Mouse (Mus musculus) heart, postnatal 0 days (tissue): ENCODE results near the gene Gm10638. TPM values are rescaled to one million over a fixed set of nuclear protein-coding genes. Genes with fewer than 3 reads are reported as not detected.

Source experiments
- ATAC-seq: fragments of 200-750 bp; cut with Nextera tagmentation; 2 replicates; pipeline ENCODE4 v1.8.0; 2017; ENCODE audit warnings: low read depth, moderate number of reproducible peaks, moderate library complexity; ENCODE audit not compliant: insufficient read depth
- DNase-seq: peaks from one replicate; pipeline ENCODE4 v3.0.0-alpha.2; 2016; ENCODE audit warnings: low spot score
- H3K27ac ChIP-seq: fragments of 300-500 bp; sonication (generic); 2 replicates; pipeline ENCODE4 v1.5.1; 2014; ENCODE audit warnings: low read depth, mild to moderate bottlenecking
- H3K27me3 ChIP-seq: fragments of 300-500 bp; sonication (generic); 2 replicates; pipeline ENCODE4 v1.6.1; 2014; ENCODE audit warnings: low read length, mixed read lengths; ENCODE audit not compliant: control insufficient read depth, insufficient read depth
- H3K36me3 ChIP-seq: fragments of 300-500 bp; sonication (generic); replicated peaks from 2 replicates; pipeline ENCODE4 v1.6.1; 2014; ENCODE audit warnings: low read length, mixed read lengths; ENCODE audit not compliant: control insufficient read depth, insufficient read depth
- H3K4me1 ChIP-seq: fragments of 300-500 bp; sonication (generic); 2 replicates; pipeline ENCODE4 v1.6.1; 2014; ENCODE audit warnings: antibody characterized with exemption; ENCODE audit not compliant: control insufficient read depth, insufficient read depth
- H3K4me2 ChIP-seq: fragments of 300-500 bp; sonication (generic); 2 replicates; pipeline ENCODE4 v1.6.1; 2014; ENCODE audit warnings: low read depth, mild to moderate bottlenecking, low read length, moderate library complexity
- H3K4me3 ChIP-seq: fragments of 300-500 bp; sonication (generic); 2 replicates; pipeline ENCODE4 v1.5.1; 2014; ENCODE audit warnings: low read depth, low read length
- H3K9ac ChIP-seq: fragments of 300-500 bp; sonication (generic); replicated peaks from 2 replicates; pipeline ENCODE4 v1.6.1; 2014; ENCODE audit warnings: low read depth, low read length, mixed read lengths
- H3K9me3 ChIP-seq: fragments of 300-500 bp; sonication (generic); replicated peaks from 2 replicates; pipeline ENCODE4 v1.6.1; 2016; ENCODE audit warnings: low read length; ENCODE audit not compliant: control insufficient read depth
- CTCF ChIP-seq: IDR thresholded peaks from 2 replicates; pipeline ENCODE4 v1.5.1; 2016; ENCODE audit warnings: antibody characterized with exemption, control low read depth, low read depth
- EP300 ChIP-seq: IDR thresholded peaks from 2 replicates; pipeline ENCODE4 v1.6.1; 2016; ENCODE audit warnings: antibody characterized with exemption, low read depth
- WGBS: fragments of 180-500 bp; shearing (Covaris S2); extraction: QIAGEN DNeasy Blood & Tissue Kit; methylation state at CpG from one replicate; pipeline ENCODE4 v1.1.7; 2014; 5-methylcytosine and 5-hydroxymethylcytosine counted together
- polyA plus RNA-seq: library from polyadenylated mRNA; unstranded; fragments of >200 nt; fragmentation: Nextera tagmentation; extraction: Ambion mirVana; gene quantifications from 2 replicates; pipeline ENCODE4 v1.2.1, GENCODE M21; 2015
- total RNA-seq: library from RNA; depleted of rRNA; stranded (reverse); fragments of >200 nt; gene quantifications from 2 replicates; pipeline ENCODE4 v1.2.3, GENCODE M21; 2014; ENCODE audit warnings: low replicate concordance

The Gm10638 gene
- total and polyA plus RNA-seq, 2 experiments from 2014 or later = 4.6 TPM; not detected in 1

DNA sequence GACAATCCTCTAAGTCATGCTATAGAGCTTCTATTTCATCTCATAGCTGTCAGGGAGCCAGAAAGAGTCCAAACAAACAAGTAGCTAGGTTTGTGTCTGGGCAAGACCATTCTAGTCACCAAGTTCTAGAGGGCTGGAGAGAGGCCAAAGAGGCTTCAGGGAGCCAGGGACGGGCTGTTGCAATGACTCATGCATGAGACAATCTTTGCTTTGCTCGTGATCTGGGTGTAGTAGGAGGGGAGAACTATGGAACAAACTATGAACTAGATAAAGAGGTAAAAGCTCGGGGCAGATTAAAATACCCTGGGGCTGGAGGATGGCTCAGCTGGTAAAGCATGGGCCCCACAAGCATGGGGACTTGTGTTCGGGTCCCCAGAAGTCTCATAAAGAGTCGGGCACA is 23.0 kb downstream of the Gm10638 start:
- Histone ChIP-seq H3K27me3 (no peaks in the 10 kb centered on the region), H3K4me1 (peaks cover 19% of the 10 kb centered on the region), H3K9ac (no peak overlapping the region), H3K4me3 (no peak overlapping the region), H3K36me3 (no peaks in the 10 kb centered on the region), H3K9me3 (no peaks in the 10 kb centered on the region), H3K4me2 (no peak overlapping the region), H3K27ac (peak overlapping the region; percentile 36; the same call in 1 of the 2 replicates)
- ATAC-seq (peak; percentile 82), DNase-seq (peak; percentile 80)
- no peak for TF ChIP-seq EP300
- no peak for TF ChIP-seq CTCF
- WGBS = 37% methylated on average over 5 of the region's 5 CpGs

DNA sequence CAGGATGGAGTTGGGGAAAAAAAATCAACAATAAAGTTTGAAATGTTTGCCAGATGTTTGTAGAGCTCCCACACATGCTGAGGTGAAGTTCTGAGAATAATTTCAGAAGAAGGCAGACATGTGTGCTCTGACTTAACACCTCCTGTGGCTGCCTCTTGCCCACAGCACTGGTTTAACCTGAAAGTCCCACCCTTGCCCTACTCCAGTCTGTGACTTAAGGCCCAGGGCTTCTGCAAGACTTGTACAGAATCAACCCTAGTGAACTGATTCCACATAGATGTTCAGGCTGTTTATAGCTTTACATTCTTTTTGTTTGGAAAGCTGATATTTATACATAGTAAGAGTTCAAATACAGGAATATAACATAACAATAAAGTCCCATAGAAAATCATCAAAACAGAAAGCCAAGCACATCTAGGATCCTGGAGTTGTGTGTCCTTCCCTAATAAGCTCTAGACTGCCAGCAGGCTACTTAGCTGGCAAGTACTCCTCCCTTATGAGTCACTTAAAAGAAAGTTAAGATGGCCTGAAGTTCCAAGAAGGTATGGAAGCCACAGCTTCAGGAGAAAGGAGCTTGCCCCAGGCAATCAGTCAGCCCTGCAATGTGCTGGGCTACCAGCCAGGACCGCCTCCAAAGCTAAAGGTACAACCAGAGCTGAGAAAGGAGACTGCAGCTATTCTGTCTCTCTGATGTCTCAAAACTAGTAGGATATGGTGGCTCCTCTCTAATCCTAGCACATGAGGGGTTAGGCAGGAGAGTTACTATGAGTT is 24.6 kb downstream of the Gm10638 start:
- no peak overlapping the region for H3K4me3 ChIP-seq
- no peak overlapping the region for H3K27ac ChIP-seq
- 80% methylated on average over 1 of the region's 1 CpGs for WGBS
- H3K9ac ChIP-seq = no peak overlapping the region
- no peak overlapping the region for H3K4me2 ChIP-seq
- DNase-seq = no peak
- no peak for ATAC-seq
- no peaks in the 10 kb centered on the region for H3K9me3 ChIP-seq
- TF ChIP-seq EP300 = no peak
- no peak for TF ChIP-seq CTCF
- H3K36me3 ChIP-seq = no peaks in the 10 kb centered on the region
- no peaks in the 10 kb centered on the region for H3K27me3 ChIP-seq
- peaks cover 19% of the 10 kb centered on the region for H3K4me1 ChIP-seq

DNA sequence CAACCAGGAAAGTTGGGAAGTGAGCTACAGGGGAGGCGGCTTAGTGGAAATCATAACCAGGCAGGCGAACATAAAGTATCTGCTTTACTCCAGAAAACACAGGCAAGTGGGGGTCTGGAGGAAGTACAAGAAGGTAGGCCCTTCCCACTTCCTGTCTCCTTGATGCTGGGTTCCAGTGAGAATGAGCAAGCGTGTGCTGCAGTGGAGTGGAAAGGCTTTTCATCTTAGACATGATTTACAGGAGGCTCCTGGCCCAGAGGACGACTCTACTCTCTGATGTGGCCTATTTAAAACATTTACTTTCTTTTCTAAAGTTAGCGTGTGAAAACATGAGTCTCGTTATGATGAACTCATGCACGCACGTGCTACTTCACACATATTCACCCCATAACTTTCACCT is 33.7 kb downstream of the Gm10638 start:
- DNase-seq = no peak
- Histone ChIP-seq H3K4me1 (no peaks in the 10 kb centered on the region), H3K27ac (peak overlapping the region; percentile 23; the same call in 1 of the 2 replicates), H3K9me3 (no peaks in the 10 kb centered on the region), H3K9ac (no peak overlapping the region), H3K4me2 (no peak overlapping the region), H3K4me3 (no peak overlapping the region), H3K36me3 (no peaks in the 10 kb centered on the region), H3K27me3 (no peaks in the 10 kb centered on the region)
- 70% methylated on average over 8 of the region's 8 CpGs for WGBS
- TF ChIP-seq CTCF = no peak
- TF ChIP-seq EP300 = no peak
- ATAC-seq = no peak

DNA sequence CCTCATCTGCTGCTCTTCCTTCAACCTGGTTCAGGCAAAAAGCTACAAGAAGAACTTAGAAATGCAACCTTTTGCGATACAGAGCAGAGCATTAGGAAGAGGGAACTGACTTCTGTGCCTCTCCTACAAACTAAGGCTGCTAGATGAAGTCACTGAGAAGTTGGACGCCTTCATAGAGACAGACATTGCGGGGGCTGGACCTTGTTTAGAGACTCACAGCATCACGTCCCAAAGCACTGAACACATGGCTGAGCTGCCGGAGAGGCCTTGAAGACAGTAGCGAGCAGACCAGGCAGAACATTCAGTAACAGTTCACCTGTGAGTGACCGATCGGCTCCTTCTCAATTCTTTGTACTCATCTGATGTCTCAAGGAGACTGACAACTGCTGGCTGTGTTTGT is 35.6 kb downstream of the Gm10638 start:
- H3K4me2 ChIP-seq = no peak overlapping the region
- H3K4me3 ChIP-seq = no peak overlapping the region
- no peaks in the 10 kb centered on the region for H3K4me1 ChIP-seq
- H3K9me3 ChIP-seq = no peaks in the 10 kb centered on the region
- no peak overlapping the region for H3K9ac ChIP-seq
- 83% methylated on average over 8 of the region's 8 CpGs for WGBS
- no peak overlapping the region for H3K27ac ChIP-seq
- TF ChIP-seq CTCF (no peak), EP300 (no peak)
- ATAC-seq (no peak), DNase-seq (no peak)
- H3K27me3 ChIP-seq = no peaks in the 10 kb centered on the region
- H3K36me3 ChIP-seq = no peaks in the 10 kb centered on the region

DNA sequence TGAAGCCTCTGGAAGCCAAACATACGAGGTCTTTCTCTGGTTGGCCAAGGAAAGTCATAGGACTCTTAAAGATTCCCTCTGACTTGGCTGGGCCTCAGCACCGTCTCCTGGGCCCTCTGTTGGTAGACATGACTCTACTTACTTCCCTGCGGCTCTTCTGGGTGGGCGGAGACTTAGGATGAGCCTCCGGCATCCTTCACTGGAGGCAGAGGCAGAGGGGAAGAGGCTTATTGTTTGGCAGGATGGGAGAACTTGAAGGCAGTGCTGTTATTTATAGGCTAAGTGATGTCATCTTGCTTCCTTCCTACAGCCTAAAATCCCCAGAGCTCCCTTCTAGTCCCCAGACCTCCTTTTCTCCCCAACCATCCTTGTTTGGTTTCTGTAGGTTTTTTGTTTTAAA is 41.0 kb downstream of the Gm10638 start:
- H3K27ac ChIP-seq = peak overlapping the region; percentile 87

More for the DNA sequence above, 41.0 kb downstream of the Gm10638 start:
- Histone ChIP-seq H3K4me3 (no peak overlapping the region), H3K9me3 (no peaks in the 10 kb centered on the region), H3K27me3 (no peaks in the 10 kb centered on the region), H3K36me3 (no peaks in the 10 kb centered on the region), H3K4me1 (0 out of 2 replicates have a peak, but pooled peaks cover 12% of the 10 kb centered on the region), H3K9ac (no peak overlapping the region), H3K4me2 (no peak overlapping the region)
- peak; percentile 61 for DNase-seq
- peak; percentile 19; the same call in 1 of the 2 replicates for ATAC-seq
- TF ChIP-seq EP300 (no peak), CTCF (no peak)
- 30% methylated on average over 5 of the region's 5 CpGs for WGBS
